Mouse (Mus musculus) olfactory bulb, adult 2 months (tissue): ENCODE results near the gene Naa38. TPM values are rescaled to one million over a fixed set of nuclear protein-coding genes. Genes with fewer than 3 reads are reported as not detected.

ENCODE experiments used
- H3K27ac ChIP-seq: fragments of 200-500 bp; 2 replicates; pipeline ENCODE4 v1.5.1; 2012; ENCODE audit warnings: low read depth, low read length; ENCODE audit not compliant: insufficient read depth
- H3K4me1 ChIP-seq: fragments of 200-500 bp; 2 replicates; pipeline ENCODE4 v1.6.1; 2012; ENCODE audit warnings: low read length; ENCODE audit not compliant: control insufficient read depth, insufficient read depth
- H3K4me3 ChIP-seq: fragments of 200-500 bp; 2 replicates; pipeline ENCODE4 v1.5.1; 2012; ENCODE audit warnings: mild to moderate bottlenecking, low read depth, low read length, moderate library complexity; ENCODE audit not compliant: insufficient read depth
- CTCF ChIP-seq: fragments of 200-500 bp; IDR thresholded peaks from 2 replicates; pipeline ENCODE4 v1.5.1; 2012; ENCODE audit warnings: low read depth, mild to moderate bottlenecking, low read length, moderate library complexity; ENCODE audit not compliant: insufficient read depth
- POLR2A ChIP-seq: fragments of 200-500 bp; IDR thresholded peaks from 2 replicates; pipeline ENCODE4 v1.6.1; 2012; ENCODE audit warnings: mild to moderate bottlenecking, low read depth, low read length, moderate library complexity; ENCODE audit not compliant: insufficient read depth
- WGBS: fragments of 180-500 bp; shearing (Covaris S2); methylation state at CpG from one replicate; pipeline ENCODE4 v1.1.7; 2018; 5-methylcytosine and 5-hydroxymethylcytosine counted together
- polyA plus RNA-seq: library from polyadenylated mRNA; stranded (reverse); fragments of >200 nt; gene quantifications from 2 replicates; pipeline ENCODE4 v1.2.4, GENCODE M21; 2012; ENCODE audit warnings: low replicate concordance; ENCODE audit not compliant: missing spikeins, insufficient read depth, insufficient read length

The Naa38 gene
- polyA plus RNA-seq, 1 experiment = not detected

GRCm38 (mm10) chr11:69409378-69410044, 14.2 kb downstream of the Naa38 start:
- peak overlapping the region; percentile 56 for H3K4me3 ChIP-seq
- peaks cover 37% of the 10 kb centered on the region for H3K4me1 ChIP-seq
- WGBS = 1% methylated on average over 45 of the region's 46 CpGs
- TF ChIP-seq POLR2A (no peak; the same call in 1 of the 2 replicates), CTCF (no peak)
- H3K27ac ChIP-seq = peak overlapping the region; percentile 76

- peaks cover 41% of the 10 kb centered on the region for H3K4me1 ChIP-seq
- under 1% methylated on average over 18 of the region's 18 CpGs for WGBS
These were observed 14.7 kb downstream of the Naa38 start for GRCm38 (mm10) chr11:69410045-69410309.

GRCm38 (mm10) chr11:69410310-69411072, 15.2 kb downstream of the Naa38 start:
- TF ChIP-seq CTCF (no peak), POLR2A (peak; percentile 15; the same call in 1 of the 2 replicates)
- Histone ChIP-seq H3K4me1 (peaks cover 44% of the 10 kb centered on the region), H3K4me3 (peak overlapping the region; percentile 56), H3K27ac (peak overlapping the region; percentile 75)
- WGBS = 2% methylated on average over 41 of the region's 41 CpGs

More at GRCm38 (mm10) chr11:69410045-69410309, 14.7 kb downstream of the Naa38 start:
- H3K4me3 ChIP-seq = peak overlapping the region; percentile 56
- no peak for TF ChIP-seq CTCF
- no peak for TF ChIP-seq POLR2A
- peak overlapping the region; percentile 75 for H3K27ac ChIP-seq

- Histone ChIP-seq H3K27ac (peak overlapping the region; percentile 75), H3K4me1 (peaks cover 44% of the 10 kb centered on the region), H3K4me3 (peak overlapping the region; percentile 56)
- under 1% methylated on average over 26 of the region's 26 CpGs for WGBS
- TF ChIP-seq CTCF (no peak), POLR2A (peak; percentile 13; the same call in 1 of the 2 replicates)
These were observed 15.8 kb downstream of the Naa38 start for GRCm38 (mm10) chr11:69411073-69411535.

GRCm38 (mm10) chr11:69411538-69412203, 16.4 kb downstream of the Naa38 start:
- peak overlapping the region; percentile 70 for H3K27ac ChIP-seq
- peaks cover 44% of the 10 kb centered on the region for H3K4me1 ChIP-seq
- TF ChIP-seq POLR2A = no peak; the same call in 1 of the 2 replicates
- peak overlapping the region; percentile 56 for H3K4me3 ChIP-seq
- WGBS = under 1% methylated on average over 39 of the region's 39 CpGs

- H3K27ac ChIP-seq = peak overlapping the region; percentile 14
- TF ChIP-seq POLR2A (no peak), CTCF (no peak)
- H3K4me1 ChIP-seq = peaks cover 42% of the 10 kb centered on the region
- H3K4me3 ChIP-seq = peak overlapping the region; percentile 52
- 37% methylated on average over 7 of the region's 7 CpGs for WGBS
These were observed 17.3 kb downstream of the Naa38 start for GRCm38 (mm10) chr11:69412548-69412947.

GRCm38 (mm10) chr11:69413221-69414181, 18.2 kb downstream of the Naa38 start, which contains the start of gene Kdm6b:
Gene Kdm6b (minus strand): TSS chr11:69413675.
- TF ChIP-seq CTCF (no peak), POLR2A (no peak)
- Histone ChIP-seq H3K4me3 (peak within 1 kb of the TSS; percentile 52), H3K27ac (peak within 1 kb of the TSS; percentile 14), H3K4me1 (peaks cover 33% of the 10 kb centered on the region)
- 16% methylated on average over 12 of the region's 12 CpGs for WGBS

GRCm38 (mm10) chr11:69414421-69415326, 19.4 kb downstream of the Naa38 start:
- peak overlapping the region; percentile 48; the same call in 1 of the 2 replicates for H3K27ac ChIP-seq
- no peak for TF ChIP-seq POLR2A
- TF ChIP-seq CTCF = no peak
- 26% methylated on average over 4 of the region's 4 CpGs for WGBS

More at GRCm38 (mm10) chr11:69414421-69415326, 19.4 kb downstream of the Naa38 start:
- Histone ChIP-seq H3K4me1 (peaks cover 43% of the 10 kb centered on the region), H3K4me3 (peak overlapping the region; percentile 52)
